Mouse (Mus musculus): ENCODE data around the gene Apol9b. TPM values are rescaled to one million over a fixed set of nuclear protein-coding genes. Genes with fewer than 3 reads are reported as not detected.
"Not testable (repeated sequence)": the region's sequence is repeated elsewhere in the genome, so short reads cannot be mapped to it uniquely, and the experiment has no call there.

Apol9b gene
- polyA plus RNA-seq, 1 experiment from 2014 or later = 0.45 TPM

DNA sequence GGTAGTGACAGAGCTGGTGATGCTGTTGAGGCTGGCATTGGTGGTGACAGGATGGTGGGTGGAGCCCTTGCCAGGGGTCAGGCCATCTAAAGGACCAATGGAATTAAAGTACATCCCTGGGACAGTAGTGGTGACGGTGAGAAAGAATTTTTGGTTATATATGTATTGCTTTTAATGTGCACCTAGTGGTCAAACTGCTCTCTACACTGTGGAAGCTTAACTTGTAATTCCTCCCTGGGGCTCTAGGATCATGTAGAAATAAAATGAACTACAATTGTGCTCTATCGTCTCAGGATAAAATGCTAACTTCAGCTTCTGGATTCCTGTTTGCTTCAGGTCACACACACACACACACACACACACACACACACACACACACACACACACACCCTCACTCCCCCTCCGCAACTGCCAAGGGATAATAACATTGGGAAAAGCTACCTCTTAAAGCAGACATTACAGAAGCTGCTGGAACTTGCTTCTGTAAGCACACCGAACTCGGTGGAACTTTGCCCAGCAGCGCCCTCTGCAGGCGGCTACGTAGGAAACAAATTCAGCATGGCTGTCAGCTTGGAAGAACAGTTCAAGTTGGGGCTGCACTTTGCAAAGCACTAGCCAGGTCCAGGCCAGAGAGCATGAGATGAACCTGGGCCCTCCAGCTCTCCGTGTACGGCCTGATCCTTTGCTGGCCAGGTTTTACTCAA lies 4.5 kb upstream of the Apol9b start:
- not testable (repeated sequence) for DNase-seq (ENCODE audit: low spot score); H3K36me3 ChIP-seq (ENCODE audit: control insufficient read depth, insufficient read depth, low read length); H3K27ac ChIP-seq (replicated peaks); H3K4me1 ChIP-seq (replicated peaks; ENCODE audit: control insufficient read depth, insufficient read depth); H3K27me3 ChIP-seq (ENCODE audit: control insufficient read depth, insufficient read depth, low read length); H3K4me2 ChIP-seq (replicated peaks; ENCODE audit: low read depth); H3K4me3 ChIP-seq (ENCODE audit: low read depth, low read length); H3K9ac ChIP-seq (ENCODE audit: low read length); H3K9me3 ChIP-seq (ENCODE audit: control insufficient read depth, low read length)
- ATAC-seq (ENCODE audit: low FRiP score, low TSS enrichment) = peak; percentile 51; the same call in 1 of the 2 replicates
- WGBS = 46% methylated on average over 2 of the region's 10 CpGs

DNA sequence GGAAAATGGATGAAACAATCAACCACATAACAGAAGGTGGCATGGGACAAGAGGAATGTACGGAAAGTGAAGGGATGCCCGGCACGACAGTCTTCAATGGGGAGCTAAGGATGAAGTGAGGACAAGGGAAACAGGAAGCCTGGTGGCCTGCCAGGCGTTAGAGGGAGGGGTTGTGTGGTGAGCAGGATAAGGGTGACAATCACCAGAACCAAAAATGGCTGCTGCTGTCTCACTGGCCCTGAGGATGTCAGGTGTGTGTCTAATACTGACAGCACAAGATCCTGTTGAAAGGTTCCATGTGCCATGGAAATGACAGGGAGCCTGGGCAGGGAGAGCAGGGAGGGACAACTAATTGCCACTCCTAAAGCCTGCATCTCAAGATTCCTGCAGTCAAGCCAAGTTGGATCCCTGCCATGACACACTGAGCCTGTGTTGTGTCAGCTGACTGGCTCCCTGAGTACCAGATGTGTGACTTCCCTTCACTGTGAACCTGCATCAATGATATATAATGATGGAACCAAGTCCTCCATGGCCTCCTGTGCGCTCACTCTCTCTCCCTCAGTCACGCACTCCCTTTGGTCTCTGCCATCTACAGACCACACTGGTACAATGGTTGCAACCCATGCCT lies 3.3 kb upstream of the Apol9b start:
- H3K9ac ChIP-seq (ENCODE audit: low read length); H3K4me2 ChIP-seq (replicated peaks; ENCODE audit: low read depth); H3K4me1 ChIP-seq (replicated peaks; ENCODE audit: control insufficient read depth, insufficient read depth); H3K9me3 ChIP-seq (ENCODE audit: control insufficient read depth, low read length); ATAC-seq (ENCODE audit: low FRiP score, low TSS enrichment); H3K27me3 ChIP-seq (ENCODE audit: control insufficient read depth, insufficient read depth, low read length); H3K4me3 ChIP-seq (ENCODE audit: low read depth, low read length); H3K27ac ChIP-seq (replicated peaks); H3K36me3 ChIP-seq (ENCODE audit: control insufficient read depth, insufficient read depth, low read length); DNase-seq (ENCODE audit: low spot score): not testable (repeated sequence)
- WGBS = 58% methylated on average over 5 of the region's 6 CpGs

DNA sequence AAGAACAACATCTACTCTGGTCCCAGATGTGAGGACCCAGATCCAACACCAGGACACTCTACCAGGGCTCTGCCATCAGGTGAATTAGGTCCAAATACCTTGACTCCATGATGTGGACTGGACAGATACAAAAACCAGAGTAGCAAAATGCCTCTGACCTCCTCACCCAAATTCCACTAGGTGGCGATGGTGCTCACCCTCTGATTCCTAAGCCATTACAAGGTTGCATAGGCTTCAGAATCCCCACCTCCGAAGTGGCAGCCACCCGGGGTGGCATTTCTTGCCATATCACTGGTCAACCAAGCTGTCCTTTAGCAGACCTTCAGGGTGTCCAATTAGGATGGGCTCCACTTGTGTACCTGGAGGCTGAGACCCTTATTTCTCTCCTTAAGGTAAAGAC lies 1.7 kb upstream of the Apol9b start:
- H3K9me3 ChIP-seq (ENCODE audit: control insufficient read depth, low read length); H3K27me3 ChIP-seq (ENCODE audit: control insufficient read depth, insufficient read depth, low read length); H3K27ac ChIP-seq (replicated peaks); ATAC-seq (ENCODE audit: low FRiP score, low TSS enrichment); H3K4me2 ChIP-seq (replicated peaks; ENCODE audit: low read depth); DNase-seq (ENCODE audit: low spot score); H3K4me1 ChIP-seq (replicated peaks; ENCODE audit: control insufficient read depth, insufficient read depth); H3K36me3 ChIP-seq (ENCODE audit: control insufficient read depth, insufficient read depth, low read length); H3K9ac ChIP-seq (ENCODE audit: low read length); H3K4me3 ChIP-seq (ENCODE audit: low read depth, low read length): not testable (repeated sequence)
- 3% methylated on average over 3 of the region's 3 CpGs for WGBS
- peak; percentile 66 for TF ChIP-seq CTCF (IDR thresholded peaks at IDR 0.05; ENCODE audit: low read depth)

DNA sequence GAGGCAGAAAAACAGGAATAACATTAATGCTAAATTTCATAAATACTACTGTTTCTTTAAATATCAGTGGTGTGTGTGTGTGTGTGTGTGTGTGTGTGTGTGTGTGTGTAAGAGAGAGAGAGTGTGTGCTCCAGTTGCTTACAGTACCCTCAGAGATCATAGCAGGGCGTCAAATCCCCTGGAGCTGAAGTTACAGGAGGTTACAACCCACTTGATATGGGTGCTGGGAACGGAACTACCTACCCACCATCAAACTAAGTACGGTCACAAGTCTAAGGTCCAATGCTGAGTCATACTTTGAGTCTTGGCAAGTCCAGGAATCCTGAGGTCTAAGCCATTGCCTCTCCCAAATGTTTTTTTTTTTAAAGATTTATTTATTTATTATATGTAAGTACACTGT lies 1.1 kb upstream of the Apol9b start:
- H3K27me3 ChIP-seq (ENCODE audit: control insufficient read depth, insufficient read depth, low read length); H3K4me1 ChIP-seq (replicated peaks; ENCODE audit: control insufficient read depth, insufficient read depth); H3K27ac ChIP-seq (replicated peaks); DNase-seq (ENCODE audit: low spot score); ATAC-seq (ENCODE audit: low FRiP score, low TSS enrichment); H3K4me2 ChIP-seq (replicated peaks; ENCODE audit: low read depth); H3K9ac ChIP-seq (ENCODE audit: low read length); H3K9me3 ChIP-seq (ENCODE audit: control insufficient read depth, low read length); H3K4me3 ChIP-seq (ENCODE audit: low read depth, low read length); H3K36me3 ChIP-seq (ENCODE audit: control insufficient read depth, insufficient read depth, low read length): not testable (repeated sequence)
- WGBS = 78% methylated on average over 3 of the region's 3 CpGs

DNA sequence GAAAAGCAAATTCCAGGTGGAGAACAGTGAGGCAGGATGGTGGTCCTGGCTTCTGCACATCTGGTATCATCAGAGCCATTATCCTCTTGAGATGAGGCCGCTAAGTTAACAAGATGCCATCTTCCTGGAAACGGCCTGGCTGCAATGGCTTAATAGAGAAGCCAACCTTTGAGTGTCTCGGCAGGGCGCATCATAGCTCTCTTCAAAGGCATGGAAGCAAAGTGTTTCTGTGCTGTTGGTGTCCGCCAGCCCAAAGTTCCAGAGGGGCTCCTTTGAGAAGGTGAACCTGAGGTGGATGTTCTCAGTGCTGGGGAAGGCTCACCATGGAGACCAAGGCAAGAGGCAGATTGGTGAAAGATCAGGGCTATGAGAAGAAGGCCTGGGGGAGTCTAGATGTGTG lies 2.8 kb downstream of the Apol9b start:
- TF ChIP-seq EP300 (optimal IDR thresholded peaks at IDR 0.05) = no peak
- TF ChIP-seq CTCF (IDR thresholded peaks at IDR 0.05; ENCODE audit: low read depth) = no peak

DNA sequence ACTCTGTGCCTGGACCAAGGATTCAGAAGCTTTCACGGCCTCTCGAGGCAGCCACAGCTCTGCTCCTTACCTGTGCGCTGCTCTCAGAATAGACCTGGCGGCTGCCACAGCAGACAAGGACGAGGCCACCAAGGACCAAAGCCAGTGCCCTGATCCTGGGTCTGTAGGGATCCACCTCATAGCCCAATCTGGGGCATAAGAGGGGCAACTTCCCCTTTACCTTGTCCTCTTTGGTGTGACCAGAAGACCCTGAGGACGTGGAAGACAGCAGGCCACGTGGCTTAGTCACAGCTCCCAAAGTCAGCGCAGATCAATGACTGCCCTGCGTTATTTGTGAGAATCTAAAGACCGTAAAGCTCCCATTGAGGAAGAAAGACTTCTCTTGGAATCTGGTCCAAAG lies 4.0 kb downstream of the Apol9b start:
- not testable (repeated sequence) for ATAC-seq (ENCODE audit: low FRiP score, low TSS enrichment); H3K9ac ChIP-seq (ENCODE audit: low read length); H3K4me2 ChIP-seq (replicated peaks; ENCODE audit: low read depth); H3K4me3 ChIP-seq (ENCODE audit: low read depth, low read length); H3K27me3 ChIP-seq (ENCODE audit: control insufficient read depth, insufficient read depth, low read length); H3K36me3 ChIP-seq (ENCODE audit: control insufficient read depth, insufficient read depth, low read length); H3K4me1 ChIP-seq (replicated peaks; ENCODE audit: control insufficient read depth, insufficient read depth); H3K9me3 ChIP-seq (ENCODE audit: control insufficient read depth, low read length); H3K27ac ChIP-seq (replicated peaks); DNase-seq (ENCODE audit: low spot score)
- WGBS = 72% methylated on average over 10 of the region's 10 CpGs

More for the DNA sequence above, 2.8 kb downstream of the Apol9b start:
- Histone ChIP-seq H3K27me3 (ENCODE audit: control insufficient read depth, insufficient read depth, low read length) (no peaks in the 10 kb centered on the region), H3K9ac (ENCODE audit: low read length) (no peak overlapping the region), H3K4me3 (ENCODE audit: low read depth, low read length) (no peak overlapping the region), H3K4me2 (replicated peaks; ENCODE audit: low read depth) (no peak overlapping the region), H3K9me3 (ENCODE audit: control insufficient read depth, low read length) (no peaks in the 10 kb centered on the region), H3K36me3 (ENCODE audit: control insufficient read depth, insufficient read depth, low read length) (no peaks in the 10 kb centered on the region), H3K27ac (replicated peaks) (no peak overlapping the region), H3K4me1 (replicated peaks; ENCODE audit: control insufficient read depth, insufficient read depth) (no peaks in the 10 kb centered on the region)
- DNase-seq (ENCODE audit: low spot score) (no peak), ATAC-seq (ENCODE audit: low FRiP score, low TSS enrichment) (no peak)
- WGBS = 88% methylated on average over 5 of the region's 5 CpGs

DNA sequence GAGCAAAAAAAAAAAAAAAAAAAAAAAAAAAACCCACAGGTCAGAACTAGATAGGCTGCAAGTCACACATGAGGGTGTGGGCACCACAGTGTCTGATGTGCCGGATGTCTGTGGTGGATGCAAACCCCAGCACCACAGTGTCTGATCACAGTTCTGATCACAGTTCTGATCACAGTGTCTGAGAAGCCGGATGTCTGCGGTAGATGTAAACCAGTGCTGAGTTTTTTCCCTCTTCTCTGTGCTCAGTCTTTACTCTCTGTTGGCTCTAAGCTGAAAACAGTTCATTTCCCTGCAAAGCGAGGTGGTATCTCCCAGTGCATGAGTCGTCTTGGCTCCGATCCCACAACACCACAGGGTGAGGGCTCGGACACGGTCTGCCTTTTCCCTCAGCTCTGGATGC lies 4.5 kb downstream of the Apol9b start:
- ATAC-seq (ENCODE audit: low FRiP score, low TSS enrichment); H3K27me3 ChIP-seq (ENCODE audit: control insufficient read depth, insufficient read depth, low read length); H3K4me3 ChIP-seq (ENCODE audit: low read depth, low read length); H3K27ac ChIP-seq (replicated peaks); H3K4me1 ChIP-seq (replicated peaks; ENCODE audit: control insufficient read depth, insufficient read depth); H3K9me3 ChIP-seq (ENCODE audit: control insufficient read depth, low read length); H3K9ac ChIP-seq (ENCODE audit: low read length); H3K36me3 ChIP-seq (ENCODE audit: control insufficient read depth, insufficient read depth, low read length); H3K4me2 ChIP-seq (replicated peaks; ENCODE audit: low read depth): not testable (repeated sequence)
- WGBS = 40% methylated on average over 8 of the region's 8 CpGs
- DNase-seq (ENCODE audit: low spot score) = peak; percentile 43

DNA sequence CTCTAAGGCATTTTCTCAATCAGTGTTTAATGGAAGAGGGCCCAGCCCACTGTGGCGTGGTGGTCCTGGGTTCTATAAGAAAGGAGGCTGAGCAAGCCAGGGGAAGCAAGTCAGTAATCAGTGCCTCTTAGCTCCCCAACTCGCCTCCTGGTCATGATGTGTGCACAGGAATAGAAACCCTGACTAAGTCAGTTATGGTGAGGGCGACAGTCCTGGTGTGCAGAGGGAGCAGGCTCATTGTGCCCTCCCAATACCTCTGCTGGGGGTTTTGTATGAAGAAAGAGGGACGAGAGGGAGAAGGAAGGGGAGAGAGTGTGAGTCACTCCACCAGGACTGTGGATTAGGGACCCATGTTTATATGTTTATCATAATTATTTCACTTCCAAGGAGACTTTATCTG lies 5.1 kb downstream of the Apol9b start:
- not testable (repeated sequence) for H3K36me3 ChIP-seq (ENCODE audit: control insufficient read depth, insufficient read depth, low read length); H3K9me3 ChIP-seq (ENCODE audit: control insufficient read depth, low read length); H3K27me3 ChIP-seq (ENCODE audit: control insufficient read depth, insufficient read depth, low read length); H3K4me2 ChIP-seq (replicated peaks; ENCODE audit: low read depth); H3K4me1 ChIP-seq (replicated peaks; ENCODE audit: control insufficient read depth, insufficient read depth); H3K9ac ChIP-seq (ENCODE audit: low read length); H3K27ac ChIP-seq (replicated peaks); H3K4me3 ChIP-seq (ENCODE audit: low read depth, low read length); DNase-seq (ENCODE audit: low spot score)
- 42% methylated on average over 4 of the region's 4 CpGs for WGBS
- ATAC-seq (ENCODE audit: low FRiP score, low TSS enrichment) = 0 out of 2 replicates have a peak, but pooled peaks have one; percentile 9

All from stomach, postnatal 0 days (tissue).